Mouse (Mus musculus) liver, postnatal 0 days (tissue): Measurements from ENCODE around the gene Hfe. TPM values are rescaled to one million over a fixed set of nuclear protein-coding genes. Genes with fewer than 3 reads are reported as not detected.
"Not testable (repeated sequence)": the region's sequence is repeated elsewhere in the genome, so short reads cannot be mapped to it uniquely, and the experiment has no call there.

ENCODE experiments used
- ATAC-seq: fragments of 200-750 bp; cut with Nextera tagmentation; 2 replicates; pipeline ENCODE4 v1.8.0; 2017; ENCODE audit warnings: mild to moderate bottlenecking, moderate library complexity
- DNase-seq: peaks from one replicate; pipeline ENCODE4 v3.0.0-alpha.2; 2016
- H3K27ac ChIP-seq: fragments of 300-500 bp; sonication (generic); 2 replicates; pipeline ENCODE4 v1.5.1; 2014; ENCODE audit warnings: antibody characterized with exemption, moderate library complexity, mild to moderate bottlenecking, low read depth
- H3K27me3 ChIP-seq: fragments of 300-500 bp; sonication (generic); 2 replicates; pipeline ENCODE4 v1.6.1; 2014; ENCODE audit warnings: low read length, control low read depth, mixed read lengths; ENCODE audit not compliant: insufficient read depth
- H3K36me3 ChIP-seq: fragments of 300-500 bp; sonication (generic); replicated peaks from 2 replicates; pipeline ENCODE4 v1.6.1; 2014; ENCODE audit warnings: mild to moderate bottlenecking, control low read depth, low read length, moderate library complexity, mixed read lengths; ENCODE audit not compliant: insufficient read depth
- H3K4me1 ChIP-seq: fragments of 300-500 bp; sonication (generic); 2 replicates; pipeline ENCODE4 v1.6.1; 2014; ENCODE audit warnings: antibody characterized with exemption, mild to moderate bottlenecking, control low read depth; ENCODE audit not compliant: insufficient read depth
- H3K4me2 ChIP-seq: fragments of 300-500 bp; sonication (generic); 2 replicates; pipeline ENCODE4 v1.6.1; 2014; ENCODE audit warnings: low read depth, mild to moderate bottlenecking, low read length, moderate library complexity, mixed read lengths
- H3K4me3 ChIP-seq: fragments of 300-500 bp; sonication (generic); 2 replicates; pipeline ENCODE4 v1.5.1; 2014; ENCODE audit warnings: low read depth, low read length
- H3K9ac ChIP-seq: fragments of 300-500 bp; sonication (generic); replicated peaks from 2 replicates; pipeline ENCODE4 v1.6.1; 2014; ENCODE audit warnings: mild to moderate bottlenecking, moderate library complexity
- H3K9me3 ChIP-seq: fragments of 300-500 bp; sonication (generic); 2 replicates; pipeline ENCODE4 v1.6.1; 2016; ENCODE audit warnings: mild to moderate bottlenecking, control low read depth, low read length, mixed read lengths
- CTCF ChIP-seq: sonication (generic); IDR thresholded peaks from 2 replicates; pipeline ENCODE4 v1.5.1; 2016; ENCODE audit warnings: antibody characterized with exemption, low read depth
- EP300 ChIP-seq: IDR thresholded peaks from 2 replicates; pipeline ENCODE4 v1.6.1; 2016; ENCODE audit warnings: antibody characterized with exemption, low read depth, mild to moderate bottlenecking
- WGBS: fragments of 180-500 bp; shearing (Covaris S2); extraction: QIAGEN DNeasy Blood & Tissue Kit; methylation state at CpG from one replicate; pipeline ENCODE4 v1.1.7; 2014; ENCODE audit not compliant: insufficient replicate concordance; 5-methylcytosine and 5-hydroxymethylcytosine counted together
- polyA plus RNA-seq: library from polyadenylated mRNA; unstranded; fragments of >200 nt; fragmentation: Nextera tagmentation; extraction: Ambion mirVana; gene quantifications from 2 replicates; pipeline ENCODE4 v1.2.1, GENCODE M21; 2015

Gene Hfe
- polyA plus RNA-seq, 1 experiment from 2014 or later, result 24.0 TPM

- DNase-seq (peak; percentile 70), ATAC-seq (peak; percentile 6)
- 0 out of 2 replicates have a peak, but pooled peaks have one; percentile 32 for TF ChIP-seq EP300
- Histone ChIP-seq H3K4me3 (peak overlapping the region; percentile 60), H3K4me2 (peak overlapping the region; percentile 80), H3K4me1 (peaks cover 32% of the 10 kb centered on the region), H3K27ac (peak overlapping the region; percentile 99), H3K9ac (peak overlapping the region; percentile 81)
- WGBS, result 0% methylated on average over 14 of the region's 37 CpGs
- not testable (repeated sequence) for H3K27me3 ChIP-seq, H3K36me3 ChIP-seq, H3K9me3 ChIP-seq
These were observed 26.2 kb downstream of the Hfe start for GRCm38 (mm10) chr13:23684295-23684945.

- TF ChIP-seq EP300 (peak; percentile 90), CTCF (no peak; the same call in 1 of the 2 replicates)
- ATAC-seq (peak; percentile 92), DNase-seq (peak; percentile 87)
- Histone ChIP-seq H3K4me3 (peak within 1 kb of the TSS; percentile 60), H3K4me2 (peak within 1 kb of the TSS; percentile 80), H3K9me3 (no peaks in the 10 kb centered on the region), H3K36me3 (0 out of 2 replicates have a peak, but pooled peaks cover 4% of the 10 kb centered on the region), H3K27ac (peak within 1 kb of the TSS; percentile 99), H3K9ac (peak within 1 kb of the TSS; percentile 82), H3K27me3 (no peaks in the 10 kb centered on the region), H3K4me1 (peaks cover 28% of the 10 kb centered on the region)
- WGBS, result under 1% methylated on average over 29 of the region's 32 CpGs
These were observed 26.8 kb downstream of the Hfe start, which contains the start of the genes Hist1h2ac and Hist1h2bc for GRCm38 (mm10) chr13:23683755-23684281. TSS of gene Hist1h2ac (minus strand) at chr13:23683948. TSS of gene Hist1h2bc (plus strand) at chr13:23684199.

- peak overlapping the region; percentile 60 for H3K4me3 ChIP-seq
- DNase-seq, result not testable (repeated sequence)
- ATAC-seq, result peak; percentile 45
These were observed 27.5 kb downstream of the Hfe start for GRCm38 (mm10) chr13:23682947-23683754.

GRCm38 (mm10) chr13:23682623-23682946, 28.1 kb downstream of the Hfe start:
- Histone ChIP-seq H3K4me3 (peak overlapping the region; percentile 60), H3K4me2 (peak overlapping the region; percentile 71), H3K27me3 (no peaks in the 10 kb centered on the region), H3K9me3 (no peaks in the 10 kb centered on the region), H3K9ac (peak overlapping the region; percentile 82), H3K36me3 (no peaks in the 10 kb centered on the region), H3K4me1 (peaks cover 19% of the 10 kb centered on the region), H3K27ac (peak overlapping the region; percentile 99)
- ATAC-seq (no peak), DNase-seq (no peak)
- TF ChIP-seq EP300, result no peak
- no peak for TF ChIP-seq CTCF
- 40% methylated on average over 1 of the region's 1 CpGs for WGBS

More at GRCm38 (mm10) chr13:23682947-23683754, 27.5 kb downstream of the Hfe start:
- Histone ChIP-seq H3K4me2 (peak overlapping the region; percentile 71), H3K27ac (peak overlapping the region; percentile 99), H3K9ac (peak overlapping the region; percentile 82), H3K4me1 (peaks cover 24% of the 10 kb centered on the region)
- not testable (repeated sequence) for H3K27me3 ChIP-seq, H3K36me3 ChIP-seq, H3K9me3 ChIP-seq
- WGBS, result 9% methylated on average over 11 of the region's 30 CpGs

- WGBS, result 76% methylated on average over 6 of the region's 6 CpGs
- DNase-seq, result no peak
- H3K4me1 ChIP-seq, result peaks cover 16% of the 10 kb centered on the region
- no peaks in the 10 kb centered on the region for H3K36me3 ChIP-seq
- ATAC-seq, result no peak
- H3K4me2 ChIP-seq, result peak overlapping the region; percentile 71
- no peaks in the 10 kb centered on the region for H3K9me3 ChIP-seq
- peak overlapping the region; percentile 82 for H3K9ac ChIP-seq
- H3K4me3 ChIP-seq, result peak overlapping the region; percentile 60
- H3K27me3 ChIP-seq, result no peaks in the 10 kb centered on the region
- TF ChIP-seq EP300 (no peak), CTCF (no peak)
- peak overlapping the region; percentile 99 for H3K27ac ChIP-seq
These were observed 28.6 kb downstream of the Hfe start for GRCm38 (mm10) chr13:23681990-23682582.

GRCm38 (mm10) chr13:23662536-23662935, 48.1 kb downstream of the Hfe start:
- Histone ChIP-seq H3K36me3 (no peaks in the 10 kb centered on the region), H3K4me3 (no peak overlapping the region), H3K9ac (no peak overlapping the region), H3K27ac (no peak overlapping the region), H3K27me3 (no peaks in the 10 kb centered on the region), H3K4me1 (no peaks in the 10 kb centered on the region), H3K9me3 (no peaks in the 10 kb centered on the region), H3K4me2 (no peak overlapping the region)
- DNase-seq (no peak), ATAC-seq (no peak)
- TF ChIP-seq CTCF (no peak), EP300 (no peak)
- WGBS, result 40% methylated on average over 3 of the region's 3 CpGs
